Mouse (Mus musculus) hindbrain, embryonic 14.5 days (tissue): ENCODE measurements around the gene Gbf1. TPM values are rescaled to one million over a fixed set of nuclear protein-coding genes. Genes with fewer than 3 reads are reported as not detected.

Experiments used
- ATAC-seq: fragments of 200-750 bp; cut with Nextera tagmentation; 2 replicates; pipeline ENCODE4 v1.8.0; 2017; ENCODE audit warnings: moderate number of reproducible peaks, mild to moderate bottlenecking, moderate TSS enrichment, moderate library complexity; ENCODE audit not compliant: low FRiP score
- DNase-seq: peaks from one replicate; pipeline ENCODE4 v3.0.0-alpha.2; 2015; ENCODE audit warnings: low spot score
- H3K27ac ChIP-seq: fragments of 300-500 bp; sonication (generic); 2 replicates; pipeline ENCODE4 v1.5.1; 2014; ENCODE audit warnings: mild to moderate bottlenecking, moderate library complexity
- H3K27me3 ChIP-seq: fragments of 300-500 bp; sonication (generic); 2 replicates; pipeline ENCODE4 v1.6.1; 2014; ENCODE audit warnings: mild to moderate bottlenecking, low read length, mixed read lengths; ENCODE audit not compliant: control insufficient read depth, insufficient read depth
- H3K36me3 ChIP-seq: fragments of 300-500 bp; sonication (generic); replicated peaks from 2 replicates; pipeline ENCODE4 v1.6.1; 2014; ENCODE audit not compliant: control insufficient read depth, insufficient read depth
- H3K4me1 ChIP-seq: fragments of 300-500 bp; sonication (generic); replicated peaks from 2 replicates; pipeline ENCODE4 v1.6.1; 2014; ENCODE audit warnings: antibody characterized with exemption, low read length, mixed read lengths; ENCODE audit not compliant: control insufficient read depth, insufficient read depth
- H3K4me2 ChIP-seq: fragments of 300-500 bp; sonication (generic); replicated peaks from 2 replicates; pipeline ENCODE4 v1.6.1; 2014; ENCODE audit warnings: mild to moderate bottlenecking, moderate library complexity
- H3K4me3 ChIP-seq: fragments of 300-500 bp; sonication (generic); replicated peaks from 2 replicates; pipeline ENCODE4 v1.5.1; 2014; ENCODE audit warnings: mild to moderate bottlenecking, low read length
- H3K9ac ChIP-seq: fragments of 300-500 bp; sonication (generic); 2 replicates; pipeline ENCODE4 v1.6.1; 2014
- H3K9me3 ChIP-seq: fragments of 300-500 bp; sonication (generic); 2 replicates; pipeline ENCODE4 v1.6.1; 2016; ENCODE audit warnings: low read length; ENCODE audit not compliant: control insufficient read depth
- WGBS: fragments of 180-500 bp; shearing (Covaris S2); extraction: QIAGEN DNeasy Blood & Tissue Kit; methylation state at CpG from one replicate; pipeline ENCODE4 v1.1.7; 2014; 5-methylcytosine and 5-hydroxymethylcytosine counted together
- polyA plus RNA-seq: library from polyadenylated mRNA; unstranded; fragments of >200 nt; fragmentation: Nextera tagmentation; extraction: Ambion mirVana; gene quantifications from 2 replicates; pipeline ENCODE4 v1.2.1, GENCODE M21; 2014

Gene Gbf1
- polyA plus RNA-seq, 1 experiment from 2014 or later: 68.3 TPM

DNA sequence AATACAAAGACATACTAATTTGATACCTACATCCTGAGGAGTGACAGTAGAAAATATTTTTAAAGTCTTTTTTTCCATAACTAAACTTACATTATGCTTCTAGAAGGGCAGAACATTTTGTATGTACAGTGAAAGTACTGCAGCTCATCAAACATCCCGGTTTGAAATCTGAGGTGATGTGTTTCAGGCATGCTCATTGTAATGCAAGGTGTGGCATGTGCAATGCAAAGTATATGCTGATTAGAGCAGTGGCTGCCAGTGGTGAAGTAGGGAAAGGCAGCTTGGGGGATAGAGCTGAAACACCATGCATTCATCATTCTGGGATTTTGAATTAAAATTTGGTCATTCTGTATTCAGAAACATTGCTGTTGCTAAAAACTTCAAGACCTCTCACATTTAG is 17.6 kb downstream of the Gbf1 start:
- ATAC-seq: no peak
- DNase-seq: no peak
- Histone ChIP-seq H3K9me3 (no peaks in the 10 kb centered on the region), H3K27me3 (no peaks in the 10 kb centered on the region), H3K4me1 (no peaks in the 10 kb centered on the region), H3K36me3 (peaks cover 39% of the 10 kb centered on the region), H3K27ac (no peak overlapping the region), H3K4me3 (no peak overlapping the region), H3K9ac (no peak overlapping the region), H3K4me2 (no peak overlapping the region)
- 54% methylated on average over 1 of the region's 1 CpGs for WGBS

DNA sequence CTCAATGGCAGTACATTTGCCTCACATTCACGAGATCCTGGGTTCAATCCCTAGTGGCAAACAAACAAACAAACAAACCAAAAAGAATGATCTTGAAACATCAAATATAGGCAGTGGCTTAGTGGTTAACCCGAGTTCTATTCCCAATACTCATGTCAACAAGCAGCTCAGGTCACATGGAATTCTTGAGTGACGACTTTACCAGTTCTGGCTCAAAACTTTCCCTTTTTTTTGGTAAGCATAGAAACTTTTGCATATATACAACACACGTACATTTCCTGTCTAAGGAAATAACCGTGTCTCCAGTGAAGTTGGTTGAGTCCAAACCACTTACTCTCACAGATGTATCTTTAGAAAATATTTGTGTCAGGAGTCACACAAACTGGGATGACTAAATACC is 20.2 kb downstream of the Gbf1 start:
- WGBS: 86% methylated on average over 5 of the region's 5 CpGs
- no peak overlapping the region for H3K4me3 ChIP-seq
- H3K9ac ChIP-seq: no peak overlapping the region
- no peak for ATAC-seq
- peaks cover 25% of the 10 kb centered on the region for H3K36me3 ChIP-seq
- H3K27ac ChIP-seq: no peak overlapping the region
- no peak for DNase-seq
- no peaks in the 10 kb centered on the region for H3K27me3 ChIP-seq
- H3K4me1 ChIP-seq: peaks cover 4% of the 10 kb centered on the region
- H3K4me2 ChIP-seq: no peak overlapping the region
- H3K9me3 ChIP-seq: no peaks in the 10 kb centered on the region

DNA sequence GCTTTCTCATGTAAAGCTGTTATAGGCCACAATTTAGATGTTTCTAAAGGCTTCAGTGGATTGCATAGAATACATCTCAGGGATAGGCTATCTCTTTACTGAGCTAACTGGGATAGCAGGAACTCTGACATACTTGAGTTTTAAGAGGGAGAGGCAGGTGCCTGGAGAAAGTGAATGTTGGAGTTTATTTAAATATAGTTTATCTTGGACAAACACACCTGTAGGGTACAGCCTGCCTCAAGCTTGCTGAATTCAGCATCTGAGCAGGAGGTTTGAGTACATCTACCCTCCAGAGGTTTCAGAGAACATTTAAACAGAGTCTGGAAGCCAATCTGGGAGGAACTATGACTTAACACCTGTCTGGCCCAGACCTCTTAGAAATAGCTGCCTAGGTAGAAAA is 22.9 kb downstream of the Gbf1 start:
- ATAC-seq (no peak), DNase-seq (no peak)
- no peaks in the 10 kb centered on the region for H3K9me3 ChIP-seq
- H3K27ac ChIP-seq: no peak overlapping the region
- H3K4me1 ChIP-seq: peaks cover 4% of the 10 kb centered on the region
- H3K9ac ChIP-seq: no peak overlapping the region
- no peak overlapping the region for H3K4me3 ChIP-seq
- H3K36me3 ChIP-seq: peaks cover 21% of the 10 kb centered on the region
- no peak overlapping the region for H3K4me2 ChIP-seq
- no peaks in the 10 kb centered on the region for H3K27me3 ChIP-seq

DNA sequence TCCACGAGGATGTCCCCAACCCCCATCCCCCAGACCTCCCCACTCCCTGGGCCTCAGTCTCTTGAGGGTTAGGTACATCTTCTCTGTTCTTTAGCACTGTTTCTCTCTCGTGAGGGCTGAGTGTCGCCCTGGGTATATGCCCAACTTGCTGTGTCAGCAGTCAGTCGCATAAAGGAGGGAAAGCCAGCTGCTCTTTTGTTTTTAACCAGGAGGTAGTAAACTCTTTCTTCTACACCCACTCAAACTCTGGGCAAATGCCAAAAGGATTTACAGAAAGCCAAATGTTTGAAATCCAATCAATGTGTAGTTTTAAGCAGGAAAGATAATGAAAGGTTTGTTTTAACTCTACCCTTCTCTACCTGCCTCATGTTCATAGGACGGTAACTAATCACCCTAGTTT is 24.7 kb downstream of the Gbf1 start:
- no peaks in the 10 kb centered on the region for H3K9me3 ChIP-seq
- no peak overlapping the region for H3K4me3 ChIP-seq
- no peak overlapping the region for H3K27ac ChIP-seq
- ATAC-seq (no peak), DNase-seq (no peak)
- peaks cover 4% of the 10 kb centered on the region; the same call in 1 of the 2 replicates for H3K36me3 ChIP-seq
- no peaks in the 10 kb centered on the region for H3K27me3 ChIP-seq
- H3K4me1 ChIP-seq: peaks cover 4% of the 10 kb centered on the region
- no peak overlapping the region for H3K4me2 ChIP-seq
- WGBS: 37% methylated on average over 5 of the region's 5 CpGs
- H3K9ac ChIP-seq: no peak overlapping the region

DNA sequence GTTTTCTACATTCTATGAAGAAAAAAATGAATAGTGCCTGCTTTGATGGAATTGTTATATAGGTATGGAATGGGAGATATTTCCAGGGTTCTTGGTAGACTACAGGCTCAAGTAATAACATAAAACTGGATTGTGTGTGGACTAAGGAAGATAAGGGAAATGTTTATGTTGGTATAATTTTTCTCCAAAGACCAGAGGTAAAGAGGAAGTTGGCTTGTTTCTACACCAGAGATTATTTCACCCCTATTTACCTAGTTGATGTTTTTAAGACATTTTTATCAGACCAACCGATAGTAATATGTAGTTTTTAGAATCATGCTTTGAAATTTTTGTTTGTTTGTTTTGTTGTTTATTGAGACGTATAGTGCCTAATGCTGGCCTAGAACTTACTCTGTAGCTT is 28.0 kb downstream of the Gbf1 start:
- no peak for DNase-seq
- Histone ChIP-seq H3K4me1 (peaks cover 4% of the 10 kb centered on the region), H3K27ac (no peak overlapping the region), H3K4me2 (no peak overlapping the region), H3K9me3 (no peaks in the 10 kb centered on the region), H3K4me3 (no peak overlapping the region), H3K9ac (no peak overlapping the region), H3K36me3 (0 out of 2 replicates have a peak, but pooled peaks cover 4% of the 10 kb centered on the region), H3K27me3 (no peaks in the 10 kb centered on the region)
- WGBS: 94% methylated on average over 2 of the region's 2 CpGs
- no peak for ATAC-seq

DNA sequence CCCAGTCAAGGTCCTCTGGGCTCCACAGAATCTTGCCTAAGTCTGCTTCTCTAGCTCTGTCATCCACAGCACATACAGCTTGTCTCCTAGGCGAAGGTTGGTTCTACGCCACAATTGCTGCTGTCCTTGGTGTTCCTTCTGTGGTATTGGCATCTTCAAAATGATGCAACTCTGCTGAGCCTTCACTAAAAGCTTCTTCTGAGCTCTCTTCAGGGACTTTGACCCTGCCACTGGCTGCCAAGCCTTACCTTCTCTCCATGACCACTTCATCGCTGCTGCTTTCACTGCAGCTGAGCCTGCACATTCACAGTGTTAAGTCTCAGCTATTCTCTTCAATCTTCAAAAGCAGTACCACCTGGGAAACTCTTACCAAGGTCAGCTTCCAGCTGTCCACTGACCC is 29.9 kb downstream of the Gbf1 start:
- Histone ChIP-seq H3K9me3 (no peaks in the 10 kb centered on the region), H3K4me1 (no peaks in the 10 kb centered on the region), H3K27ac (no peak overlapping the region), H3K9ac (no peak overlapping the region), H3K4me2 (no peak overlapping the region), H3K27me3 (no peaks in the 10 kb centered on the region), H3K36me3 (0 out of 2 replicates have a peak, but pooled peaks cover 4% of the 10 kb centered on the region), H3K4me3 (no peak overlapping the region)
- no peak for ATAC-seq
- WGBS: 94% methylated on average over 3 of the region's 3 CpGs
- DNase-seq: no peak

DNA sequence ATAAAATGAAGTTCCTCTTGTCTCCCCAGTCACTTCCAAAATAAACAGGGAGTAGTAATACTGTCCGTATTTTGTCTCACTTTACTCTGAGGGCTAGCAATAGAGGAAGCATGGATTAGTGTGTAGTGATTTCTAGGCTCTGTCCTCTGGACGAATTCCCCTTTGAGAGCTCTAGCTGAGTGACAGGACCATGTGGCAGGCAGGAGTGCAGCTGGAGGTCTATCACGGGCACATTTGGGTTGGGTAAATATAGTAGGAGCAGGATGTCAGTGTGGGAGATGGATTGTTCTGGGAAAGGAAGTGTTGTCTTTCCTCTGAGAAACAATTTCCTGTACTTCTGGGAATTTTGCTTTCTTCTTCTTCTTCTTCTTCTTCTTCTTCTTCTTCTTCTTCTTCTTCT is 34.3 kb downstream of the Gbf1 start:
- no peak for ATAC-seq

DNA sequence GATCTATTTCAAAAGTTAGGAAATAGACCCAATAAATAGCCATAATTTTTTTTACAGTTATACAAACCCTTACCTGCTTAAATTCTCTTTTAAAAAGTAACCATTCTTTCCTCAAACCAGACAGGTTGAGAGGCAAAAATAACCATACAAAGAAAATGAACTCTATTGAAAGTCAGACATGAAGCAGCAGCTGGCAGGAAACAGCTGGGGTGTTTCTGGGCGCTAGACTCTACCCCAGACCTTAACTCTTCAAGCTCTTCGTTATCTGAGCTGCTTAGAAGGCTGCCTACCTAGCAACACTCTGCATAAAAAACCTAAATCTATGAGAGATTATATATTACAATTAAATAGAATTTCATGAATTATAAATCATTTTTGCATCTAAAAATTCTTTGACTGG is 34.9 kb downstream of the Gbf1 start:
- Histone ChIP-seq H3K27me3 (no peaks in the 10 kb centered on the region), H3K36me3 (0 out of 2 replicates have a peak, but pooled peaks cover 4% of the 10 kb centered on the region), H3K27ac (no peak overlapping the region), H3K4me2 (no peak overlapping the region), H3K4me1 (no peaks in the 10 kb centered on the region), H3K9ac (no peak overlapping the region), H3K4me3 (no peak overlapping the region), H3K9me3 (no peaks in the 10 kb centered on the region)
- ATAC-seq: no peak
- no peak for DNase-seq
- 75% methylated on average over 2 of the region's 2 CpGs for WGBS

More for the DNA sequence above, 34.3 kb downstream of the Gbf1 start:
- Histone ChIP-seq H3K27ac (no peak overlapping the region), H3K4me1 (no peaks in the 10 kb centered on the region), H3K9me3 (no peaks in the 10 kb centered on the region), H3K27me3 (no peaks in the 10 kb centered on the region), H3K4me2 (no peak overlapping the region), H3K36me3 (0 out of 2 replicates have a peak, but pooled peaks cover 4% of the 10 kb centered on the region), H3K4me3 (no peak overlapping the region), H3K9ac (no peak overlapping the region)
- no peak for DNase-seq
- WGBS: 66% methylated on average over 3 of the region's 3 CpGs

DNA sequence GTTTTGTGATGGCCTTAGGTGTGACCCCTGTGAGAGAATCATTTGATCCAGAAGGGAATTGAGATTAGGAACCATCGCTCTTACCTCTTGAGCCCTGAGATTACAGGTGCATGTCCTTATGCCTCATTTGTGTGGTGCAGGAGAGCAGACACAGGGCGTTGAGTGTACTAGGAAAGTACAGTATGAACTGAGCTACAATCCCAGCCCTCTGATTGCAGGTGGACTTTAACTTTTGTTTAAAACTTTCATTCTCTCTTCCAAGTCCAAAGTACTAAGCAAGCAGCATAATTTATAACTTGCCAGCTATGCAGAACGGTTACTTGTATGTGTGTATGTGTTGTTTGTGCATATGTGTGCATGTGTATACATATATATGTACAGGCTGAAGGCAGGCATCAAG is 46.0 kb downstream of the Gbf1 start:
- Histone ChIP-seq H3K9ac (no peak overlapping the region), H3K27ac (no peak overlapping the region), H3K4me3 (no peak overlapping the region), H3K9me3 (no peaks in the 10 kb centered on the region), H3K36me3 (no peaks in the 10 kb centered on the region; the same call in 1 of the 2 replicates), H3K27me3 (no peaks in the 10 kb centered on the region), H3K4me1 (no peaks in the 10 kb centered on the region), H3K4me2 (no peak overlapping the region)
- DNase-seq: no peak
- no peak for ATAC-seq
- 96% methylated on average over 3 of the region's 3 CpGs for WGBS

DNA sequence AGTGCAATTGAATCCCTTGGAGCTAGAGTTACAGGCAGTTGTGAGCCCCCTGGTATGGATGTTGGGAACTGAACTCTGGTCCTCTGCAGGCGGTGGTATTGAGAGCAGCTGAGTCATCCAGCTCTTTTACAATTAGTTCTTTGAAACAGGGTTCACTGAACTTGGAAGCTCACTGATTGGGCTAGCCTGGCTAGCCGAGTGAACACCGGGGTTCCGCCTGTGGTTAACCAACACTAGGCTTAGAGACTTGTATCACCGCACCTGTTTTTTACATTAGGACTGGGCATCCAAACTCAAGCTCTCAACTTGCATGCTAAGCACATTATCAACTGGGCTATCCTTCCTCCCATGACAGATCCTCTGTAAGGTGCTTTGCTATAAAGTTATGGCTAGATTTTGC is 46.6 kb downstream of the Gbf1 start:
- no peak for ATAC-seq
- H3K9ac ChIP-seq: no peak overlapping the region
- no peak overlapping the region for H3K27ac ChIP-seq
- no peaks in the 10 kb centered on the region; the same call in 1 of the 2 replicates for H3K36me3 ChIP-seq
- 86% methylated on average over 5 of the region's 5 CpGs for WGBS
- no peaks in the 10 kb centered on the region for H3K4me1 ChIP-seq
- H3K9me3 ChIP-seq: no peaks in the 10 kb centered on the region
- no peak overlapping the region for H3K4me2 ChIP-seq
- no peak overlapping the region for H3K4me3 ChIP-seq
- no peak for DNase-seq
- no peaks in the 10 kb centered on the region for H3K27me3 ChIP-seq
